Mouse (Mus musculus) lung, postnatal 10 days (tissue): ENCODE measurements at regions not wholly inside any gene's neighbourhood (a gene's known extent, or its start where the extent isn't known, plus 50 kb on each side); places are given as distances from the start of the nearest gene placed in this dataset.
"Not testable (repeated sequence)": the region's sequence is repeated elsewhere in the genome, so short reads cannot be mapped to it uniquely, and the experiment has no call there.

ENCODE experiments used
- DNase-seq: peaks from one replicate; pipeline ENCODE4 v3.0.0; 2021

DNA sequence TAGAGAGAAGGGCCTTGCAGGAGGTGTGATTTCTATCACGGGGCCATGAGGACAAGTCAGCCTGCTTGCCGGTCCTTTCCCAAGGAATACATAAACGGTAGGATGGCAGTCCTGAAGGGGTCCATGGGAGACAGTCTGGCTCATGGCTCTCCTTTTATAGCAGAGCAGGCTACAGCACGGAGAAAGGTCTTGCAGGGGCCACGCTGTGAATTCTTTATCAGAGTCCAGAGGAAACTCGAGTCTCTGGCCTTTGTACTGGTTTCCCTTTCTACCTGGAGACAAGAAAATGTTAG, 1984.0 kb downstream of the 4930444P10Rik start:
- DNase-seq = no peak

DNA sequence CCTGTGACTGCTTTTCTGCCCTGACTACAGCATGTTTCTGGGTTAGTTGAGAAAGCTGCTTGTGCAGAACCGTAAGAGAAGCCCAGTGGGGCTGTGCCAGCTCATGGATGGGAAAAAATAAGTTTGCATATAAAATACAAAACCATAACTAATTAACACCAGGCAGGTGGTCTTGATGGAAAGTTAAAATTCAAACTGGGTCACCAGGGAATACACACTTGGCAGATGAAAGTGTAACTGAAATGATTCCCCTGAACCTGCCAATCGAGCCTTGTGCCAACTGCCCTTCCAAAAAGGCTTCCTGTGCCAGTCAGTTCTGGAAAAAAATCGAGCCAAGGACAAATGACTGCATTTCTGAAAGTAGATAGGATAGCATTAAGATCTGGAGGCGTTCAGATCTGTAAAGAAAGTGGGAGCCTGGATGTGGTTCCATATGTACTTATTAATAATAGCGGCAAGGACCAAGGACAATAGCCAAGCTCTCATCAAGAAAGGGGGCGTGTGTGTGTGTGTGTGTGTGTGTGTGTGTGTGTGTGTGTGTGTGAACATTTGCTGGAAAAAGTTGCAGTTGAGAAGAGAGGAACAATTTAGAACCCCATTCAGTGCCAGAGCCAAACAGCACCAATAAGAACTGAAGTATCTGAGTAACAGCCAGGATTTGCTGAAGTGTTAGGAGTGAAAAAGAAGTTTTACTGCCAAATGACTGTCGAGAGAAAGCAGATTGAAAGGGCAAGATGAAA, 1984.5 kb downstream of the 4930444P10Rik start:
- DNase-seq = peak; percentile 15

DNA sequence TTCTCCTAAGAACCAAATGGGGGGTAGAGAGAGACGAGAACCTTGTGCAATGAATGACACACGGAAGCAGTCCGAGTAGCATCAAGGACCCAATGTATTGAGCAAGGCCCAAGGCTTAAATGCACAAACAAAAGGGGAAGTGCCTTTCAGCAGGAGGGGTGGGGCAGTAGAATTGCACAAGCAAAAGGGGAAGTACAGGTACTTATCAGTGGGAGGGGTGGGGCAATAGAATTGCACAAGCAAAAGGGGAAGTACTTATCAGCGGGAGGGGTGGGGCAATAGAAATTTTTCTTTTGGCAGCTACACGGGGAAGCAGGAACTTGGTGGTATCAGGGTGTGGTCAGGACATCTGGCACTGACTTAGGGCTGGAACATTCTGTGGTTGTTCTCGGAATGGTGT, 1987.6 kb downstream of the 4930444P10Rik start:
- DNase-seq = not testable (repeated sequence)

DNA sequence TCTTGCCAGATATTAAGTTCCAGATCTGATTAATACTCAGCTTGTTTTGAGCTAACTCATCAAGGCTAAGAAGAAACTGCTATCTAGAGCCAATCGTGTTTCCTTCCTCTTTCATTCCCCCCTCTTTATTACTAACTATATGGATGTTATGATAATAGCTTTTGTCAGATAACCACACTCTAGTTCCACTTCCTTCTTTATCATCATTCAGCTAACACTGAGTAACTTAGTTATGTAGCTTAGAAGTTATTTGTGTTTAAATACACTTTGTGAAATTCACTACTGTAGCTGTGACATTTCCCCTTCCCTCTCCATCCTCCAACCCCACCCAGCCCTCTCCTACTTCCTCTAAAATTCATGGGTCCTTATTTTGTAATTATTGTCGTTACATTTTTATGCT, 1988.6 kb downstream of the 4930444P10Rik start:
- no peak for DNase-seq

DNA sequence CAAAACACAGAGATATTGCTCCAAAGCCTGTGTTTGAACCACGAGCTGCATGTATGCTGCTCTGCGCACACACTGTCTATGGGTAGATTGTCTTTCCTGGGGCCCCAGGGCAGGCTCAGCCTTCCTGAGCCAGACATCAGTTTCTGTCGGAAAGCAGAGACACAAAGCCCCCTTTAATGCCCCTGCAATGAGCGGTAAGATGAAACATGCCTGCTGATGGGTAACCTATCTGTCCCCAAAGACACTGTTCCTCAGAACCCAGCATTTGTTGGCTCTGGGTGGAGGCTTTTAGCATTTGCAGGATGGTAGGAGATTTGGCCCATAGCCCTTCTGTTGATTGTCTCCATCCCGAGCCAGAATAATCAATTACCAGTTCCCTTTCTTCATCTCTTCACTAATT, 1994.1 kb downstream of the 4930444P10Rik start:
- DNase-seq = no peak

DNA sequence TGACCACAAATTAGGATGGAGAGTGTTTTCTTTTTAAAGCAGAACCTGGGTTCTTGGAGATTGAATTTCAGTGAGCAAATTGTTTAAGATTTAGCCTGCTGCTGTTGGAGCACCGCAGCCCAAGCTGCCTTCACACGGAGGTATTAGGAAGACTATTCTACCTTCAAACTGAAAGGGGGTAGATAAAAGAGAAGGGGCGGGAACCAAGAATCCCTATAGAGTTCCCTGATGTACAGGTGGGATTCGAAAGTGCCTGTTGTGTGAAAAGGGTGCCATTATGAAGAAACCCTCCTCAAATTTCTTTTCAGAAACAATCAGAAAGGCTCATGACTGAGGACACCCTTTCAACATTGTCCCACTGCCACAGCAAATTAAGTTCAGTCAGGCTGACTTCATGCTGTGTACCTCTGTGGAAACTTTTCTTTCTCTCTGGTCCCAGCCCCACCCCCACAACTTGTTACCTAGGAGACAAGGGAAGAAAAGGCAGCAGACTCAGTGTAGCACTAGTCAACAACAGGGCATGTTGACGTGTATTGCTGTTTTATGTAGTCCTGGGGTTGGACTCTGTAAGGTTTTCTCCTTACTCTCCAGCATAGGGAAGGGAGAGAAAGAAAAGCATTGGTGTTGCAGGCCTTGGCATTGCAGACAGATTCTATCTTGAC, 1995.4 kb downstream of the 4930444P10Rik start:
- no peak for DNase-seq

DNA sequence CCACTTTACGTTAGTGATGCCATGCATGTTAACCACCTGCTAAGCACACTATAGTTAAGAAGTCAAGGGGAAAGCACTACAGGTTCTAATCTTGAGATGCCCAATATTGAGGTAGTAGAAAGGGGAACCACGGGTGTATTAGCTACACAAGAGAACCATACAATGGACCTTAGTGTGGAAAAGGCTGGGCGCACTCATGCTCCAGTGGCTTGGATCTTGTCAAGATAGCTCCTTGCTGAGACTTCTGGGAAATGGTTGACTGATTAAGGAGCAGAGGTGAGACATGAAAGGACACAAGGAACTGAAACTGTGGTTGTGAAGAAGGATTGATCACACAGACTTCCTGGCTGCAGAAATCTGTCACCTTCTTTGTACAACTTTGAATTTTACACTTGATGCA, 2028.3 kb downstream of the 4930444P10Rik start:
- DNase-seq = no peak

DNA sequence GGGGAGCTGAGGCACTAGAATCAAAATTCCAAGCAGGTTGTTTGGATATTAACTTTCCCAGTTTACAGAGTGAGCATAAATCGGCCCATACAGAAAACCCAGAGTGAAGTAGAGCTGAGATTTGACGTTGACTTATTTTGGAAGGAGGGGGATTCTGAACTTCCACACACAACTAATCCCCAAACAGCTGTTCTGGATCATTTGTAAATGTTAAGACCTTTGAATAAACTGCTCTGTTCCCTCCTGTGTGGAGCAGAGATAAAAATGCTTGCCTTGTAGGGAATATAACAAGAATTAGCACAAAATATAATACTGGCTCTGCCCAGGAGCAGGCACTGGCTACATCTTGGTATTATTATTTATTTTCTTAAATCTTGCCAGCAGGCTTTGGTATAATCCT, 2057.0 kb downstream of the 4930444P10Rik start:
- DNase-seq = no peak

DNA sequence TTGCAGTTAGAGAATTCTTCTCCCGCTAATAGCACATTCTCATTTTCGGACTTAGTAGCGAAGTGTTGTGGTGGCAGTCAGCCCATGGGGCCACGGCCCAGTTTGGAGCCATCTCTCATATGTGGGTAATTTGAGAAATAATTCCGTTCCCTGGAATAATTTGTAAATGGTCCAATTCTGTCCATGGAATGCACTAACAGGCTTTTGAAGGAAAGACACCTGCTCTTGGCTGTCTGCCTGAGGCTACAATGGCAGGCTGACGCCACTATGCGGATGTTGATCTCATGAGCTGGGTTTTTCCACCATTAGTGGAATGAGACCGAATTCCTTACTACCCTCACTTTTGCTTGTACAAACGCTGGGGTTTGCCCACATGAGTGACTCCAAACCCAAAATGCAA, 2081.6 kb downstream of the 4930444P10Rik start:
- DNase-seq = peak; percentile 6

DNA sequence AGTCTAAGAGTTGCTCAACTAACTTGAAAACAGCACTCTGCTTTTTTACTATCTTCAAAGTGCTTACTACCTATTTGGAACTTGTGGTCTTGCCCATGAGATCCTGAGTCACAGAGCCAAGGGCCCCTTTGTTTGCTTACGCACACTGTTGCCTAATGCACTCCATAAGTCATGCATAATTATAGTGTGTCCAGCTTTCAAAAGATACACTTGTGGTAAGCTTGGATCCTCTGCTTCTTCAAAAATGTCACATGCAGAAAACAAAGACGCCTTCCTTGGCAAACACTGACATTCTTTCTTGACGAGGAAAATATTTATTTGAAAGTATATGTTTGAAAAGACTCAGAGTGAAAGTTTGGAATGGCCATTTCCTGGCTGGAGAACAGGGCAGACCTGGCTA, 2082.3 kb downstream of the 4930444P10Rik start:
- no peak for DNase-seq

DNA sequence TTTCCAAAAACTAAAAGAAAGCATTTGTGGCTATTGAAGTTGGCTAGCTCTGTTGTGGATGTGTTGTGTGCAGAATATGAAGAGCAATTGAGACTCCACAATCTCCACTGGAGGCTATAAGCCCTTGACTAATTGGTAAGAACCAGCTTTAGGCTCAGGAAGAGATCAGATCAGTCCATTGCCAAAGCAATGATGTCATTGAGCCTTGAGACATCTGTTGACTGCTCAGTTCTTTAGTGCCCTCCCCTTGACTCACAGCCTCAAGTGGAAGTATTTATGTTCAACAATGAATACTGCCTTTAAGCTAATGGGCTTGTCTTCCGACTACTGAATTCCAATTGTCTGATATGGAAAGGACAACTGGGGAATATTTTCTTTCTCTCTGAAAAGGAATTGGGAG, 2090.6 kb downstream of the 4930444P10Rik start:
- no peak for DNase-seq

DNA sequence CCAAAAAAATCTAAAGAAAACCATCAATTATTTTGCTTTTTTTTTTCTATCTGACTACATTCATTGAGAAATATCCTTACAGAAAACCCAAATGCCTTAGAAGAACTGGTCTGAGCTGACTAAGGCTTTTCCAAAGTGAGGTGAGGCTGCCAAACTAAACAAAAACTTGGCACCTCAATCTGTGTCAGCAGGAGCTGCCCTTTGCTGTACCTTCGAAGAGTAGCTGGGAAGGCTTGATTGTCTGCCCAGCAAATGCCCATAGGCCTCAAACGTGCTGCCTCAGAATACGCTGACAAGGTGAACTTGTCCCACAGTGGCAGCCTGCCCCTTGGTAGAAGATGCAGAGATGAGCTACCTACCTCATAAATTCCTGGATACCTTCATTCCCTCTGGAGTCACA, 2091.7 kb downstream of the 4930444P10Rik start:
- DNase-seq = peak; percentile 29

DNA sequence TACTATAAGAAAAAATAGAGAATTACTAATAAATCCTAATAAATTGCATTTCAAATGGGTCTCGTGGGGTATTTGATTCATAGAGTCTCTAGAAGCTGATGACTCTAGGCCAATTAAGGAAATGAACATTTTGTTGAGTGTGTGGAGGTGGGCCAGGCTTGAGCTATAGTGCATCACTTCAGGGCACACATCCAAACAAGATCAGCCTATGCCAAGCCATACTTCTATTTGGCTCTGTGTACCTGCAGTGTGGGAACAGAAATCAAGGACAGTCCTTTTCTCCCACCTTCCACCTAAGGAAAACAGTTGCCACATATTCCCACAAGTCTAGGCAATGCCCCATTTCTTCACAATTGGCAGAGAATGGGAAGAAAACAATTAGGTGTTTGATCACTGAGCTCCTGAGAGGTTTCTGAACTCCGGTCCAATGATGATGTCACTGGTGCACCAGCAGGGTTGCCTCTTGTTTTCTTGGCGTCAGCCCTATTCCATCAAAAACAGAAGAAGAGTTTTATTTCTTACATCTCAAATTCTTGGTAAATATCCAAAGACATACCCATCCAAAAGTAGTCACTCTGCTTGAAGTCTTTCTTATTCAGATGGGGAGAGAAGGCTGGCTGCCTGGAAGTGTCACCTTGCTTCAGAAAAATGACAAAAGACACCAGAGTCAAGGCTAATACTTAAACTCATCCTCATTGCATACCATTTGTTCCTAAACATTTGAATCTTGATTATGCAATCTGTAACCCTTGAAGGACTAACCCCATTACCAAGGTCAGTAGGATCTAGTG, 2092.3 kb downstream of the 4930444P10Rik start:
- peak; percentile 3 for DNase-seq

DNA sequence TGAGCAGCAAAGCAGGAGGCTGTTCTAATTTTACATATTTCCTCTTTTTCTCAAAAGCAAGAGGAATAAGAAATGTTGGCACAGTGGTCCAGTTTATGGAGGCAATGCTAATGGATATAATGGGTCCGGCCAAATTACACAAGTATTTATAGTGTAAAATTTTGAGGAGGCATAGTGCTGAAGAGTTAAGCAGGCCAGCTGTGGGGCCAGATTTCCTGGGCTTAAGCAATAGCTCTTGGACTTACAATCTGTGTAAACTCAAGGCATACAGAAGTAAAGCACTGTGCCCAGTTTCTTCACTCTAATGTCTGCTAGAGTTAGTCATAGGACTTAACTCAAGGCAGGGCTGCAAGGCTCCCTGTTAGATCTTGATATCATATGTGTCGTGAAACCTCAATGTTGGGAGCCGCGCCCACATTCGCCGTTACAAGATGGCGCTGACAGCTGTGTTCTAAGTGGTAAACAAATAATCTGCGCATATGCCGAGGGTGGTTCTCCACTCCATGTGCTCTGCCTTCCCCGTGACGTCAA, 2094.9 kb downstream of the 4930444P10Rik start:
- DNase-seq = peak; percentile 7

DNA sequence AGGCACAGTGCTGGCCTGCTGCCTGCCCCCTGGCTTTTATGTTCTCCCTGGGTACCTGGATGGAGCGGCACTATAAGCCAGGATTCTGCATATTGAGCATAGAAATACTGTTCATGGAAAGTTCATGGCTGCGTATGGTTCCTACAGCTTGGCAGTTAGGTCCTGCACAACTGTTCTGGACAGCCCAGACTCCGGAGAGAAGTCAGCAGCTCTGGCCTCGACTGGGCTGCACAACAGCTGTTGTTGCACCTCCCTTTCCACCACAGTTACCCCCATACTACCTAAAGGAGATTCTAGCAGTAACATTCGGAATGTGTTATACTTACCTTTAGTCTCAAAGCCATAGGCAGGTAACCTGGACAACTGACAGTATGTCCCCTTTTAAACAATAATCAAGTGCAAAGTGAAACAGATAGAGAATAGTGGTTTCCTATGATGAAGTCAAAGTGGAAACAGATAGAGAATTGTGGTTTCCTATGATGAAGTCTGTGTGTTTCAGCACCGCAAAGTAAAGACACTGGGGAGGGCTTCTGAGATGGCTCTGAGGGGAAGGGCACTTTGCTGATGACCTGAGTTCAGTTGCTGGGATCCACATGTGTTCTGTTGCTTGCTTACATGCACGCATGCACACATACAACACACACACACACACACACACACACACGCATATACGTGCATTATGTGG, 2099.2 kb downstream of the 4930444P10Rik start:
- no peak for DNase-seq

DNA sequence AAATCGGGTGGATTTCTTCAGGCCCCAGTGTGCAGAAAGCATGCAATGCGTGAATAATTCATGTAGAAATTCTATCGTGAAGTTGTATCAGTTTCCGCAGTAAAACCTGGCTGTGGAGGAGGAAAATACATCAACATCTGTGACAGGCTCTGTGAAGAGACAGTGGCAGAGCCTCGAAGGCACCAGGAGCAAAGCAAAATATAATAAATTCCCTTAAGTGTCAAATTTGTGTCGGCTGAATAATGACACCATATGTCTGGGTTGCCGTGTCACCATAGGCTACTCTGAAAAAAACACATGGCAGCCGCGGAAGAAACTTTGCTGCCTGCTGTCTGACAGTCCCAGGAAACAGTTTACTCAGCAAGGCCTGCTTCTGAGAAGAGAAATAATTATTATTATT, 2100.1 kb downstream of the 4930444P10Rik start:
- no peak for DNase-seq

DNA sequence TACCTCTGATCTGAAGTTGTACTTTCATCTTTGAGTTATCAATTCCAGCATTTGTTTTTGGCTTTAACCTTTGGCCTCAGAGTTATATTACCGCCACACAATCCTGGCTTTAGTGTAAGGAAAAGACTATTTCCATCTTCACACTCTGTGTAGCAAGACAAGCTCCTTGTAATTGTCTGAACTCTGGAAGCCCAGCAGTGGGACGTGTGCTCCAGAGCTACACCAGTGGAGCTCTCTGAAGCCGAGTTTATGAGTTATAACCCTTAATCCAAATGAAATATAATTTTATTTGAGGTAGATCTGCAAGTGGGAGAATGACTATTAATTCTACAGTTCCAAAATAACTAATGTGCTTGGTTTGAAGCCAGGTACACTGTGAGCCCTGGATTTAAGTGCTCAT, 2103.8 kb downstream of the 4930444P10Rik start:
- DNase-seq = no peak

DNA sequence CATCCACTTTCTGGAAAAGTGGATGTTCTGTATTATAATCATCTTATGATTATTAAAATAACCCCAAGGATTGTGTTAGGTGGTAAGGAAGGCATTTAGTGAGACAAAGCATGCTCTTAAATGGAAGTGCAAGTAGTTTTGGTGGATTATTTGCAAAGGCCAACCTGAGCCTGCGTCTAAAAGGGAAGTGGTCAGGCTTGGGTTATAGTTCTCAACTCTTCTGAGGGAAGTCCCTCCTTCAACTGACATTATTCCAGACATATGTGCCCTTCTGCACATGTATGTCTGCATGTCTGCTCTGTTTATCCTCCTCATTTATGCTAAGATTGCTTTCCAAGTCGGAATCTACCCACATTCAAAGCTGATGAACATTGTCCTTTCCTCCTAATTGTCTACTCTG, 2108.3 kb downstream of the 4930444P10Rik start:
- DNase-seq = no peak

DNA sequence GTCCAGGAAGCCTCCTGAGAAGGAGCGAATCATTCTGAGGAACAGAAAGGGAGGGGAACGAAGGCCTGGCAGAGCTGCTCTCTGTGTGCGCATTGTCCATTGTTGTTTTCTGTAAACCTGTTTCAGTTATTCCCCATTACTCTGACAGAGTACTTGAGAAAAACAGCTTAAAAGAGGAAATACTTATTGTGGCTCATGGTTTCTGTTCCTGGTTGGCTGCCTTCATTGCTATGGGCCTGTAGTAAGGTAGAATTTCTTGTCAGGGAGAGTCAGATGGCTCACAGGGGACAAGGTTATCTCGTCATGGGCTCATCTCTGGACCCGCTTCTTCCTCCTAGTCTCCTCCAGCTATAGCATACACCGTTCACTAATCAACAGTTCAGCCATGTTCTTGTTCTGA, 2112.9 kb downstream of the 4930444P10Rik start:
- DNase-seq = no peak

DNA sequence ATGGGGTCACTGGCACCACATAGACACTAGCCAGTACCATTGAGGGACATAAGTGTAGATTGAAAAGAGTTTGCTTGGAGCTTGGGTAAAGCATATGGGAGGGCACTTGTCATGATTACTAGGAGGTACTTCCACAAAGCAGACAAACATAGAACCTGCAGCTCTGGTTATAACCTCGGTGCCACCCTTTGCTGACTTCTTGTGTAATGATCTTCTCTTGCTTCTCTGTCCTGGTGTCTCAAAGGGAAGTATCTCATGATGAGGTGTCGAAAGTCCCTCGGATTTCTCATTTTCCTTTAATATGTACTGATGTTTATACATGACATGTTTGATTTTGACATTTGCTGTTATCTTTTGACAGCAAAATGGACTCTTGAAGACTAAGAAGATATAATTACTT, 2114.5 kb downstream of the 4930444P10Rik start:
- DNase-seq = no peak

DNA sequence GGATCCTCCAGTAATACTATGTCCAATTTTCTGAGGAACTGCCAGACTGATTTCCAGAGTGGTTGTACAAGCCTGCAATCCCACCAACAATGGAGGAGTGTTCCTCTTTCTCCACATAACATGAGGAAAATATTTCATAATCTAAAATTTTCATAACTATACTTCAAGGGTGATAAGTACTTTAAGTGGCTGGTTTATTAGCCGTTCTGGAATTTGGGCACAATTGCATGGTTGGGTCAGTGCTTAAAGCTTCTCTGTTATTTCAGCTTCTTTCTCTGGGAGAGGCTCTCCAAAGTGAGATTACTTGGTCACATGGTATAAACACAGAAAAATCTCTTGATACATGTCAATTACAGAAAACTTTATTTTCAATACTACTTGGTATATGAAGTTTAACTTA, 2115.9 kb downstream of the 4930444P10Rik start:
- DNase-seq = no peak

DNA sequence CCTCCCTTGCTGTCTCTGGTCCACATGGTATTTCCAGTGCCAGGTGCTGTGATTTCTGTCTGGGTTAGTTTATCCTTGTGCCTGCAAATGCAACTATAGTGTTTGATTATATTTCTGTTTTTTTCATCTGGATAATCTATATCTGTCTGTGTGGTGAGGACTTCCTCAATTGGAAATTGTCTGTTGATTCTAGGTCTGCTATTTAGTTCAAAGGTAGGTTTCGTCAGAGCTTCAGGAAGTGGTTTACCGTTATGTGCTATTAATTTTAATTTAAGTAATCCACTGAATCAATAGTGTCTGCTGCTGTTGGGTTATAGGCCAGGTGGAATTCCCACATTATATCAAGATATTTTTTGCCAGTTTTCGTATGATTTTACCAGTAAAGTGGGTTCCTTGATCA, 2143.9 kb downstream of the 4930444P10Rik start:
- no peak for DNase-seq

DNA sequence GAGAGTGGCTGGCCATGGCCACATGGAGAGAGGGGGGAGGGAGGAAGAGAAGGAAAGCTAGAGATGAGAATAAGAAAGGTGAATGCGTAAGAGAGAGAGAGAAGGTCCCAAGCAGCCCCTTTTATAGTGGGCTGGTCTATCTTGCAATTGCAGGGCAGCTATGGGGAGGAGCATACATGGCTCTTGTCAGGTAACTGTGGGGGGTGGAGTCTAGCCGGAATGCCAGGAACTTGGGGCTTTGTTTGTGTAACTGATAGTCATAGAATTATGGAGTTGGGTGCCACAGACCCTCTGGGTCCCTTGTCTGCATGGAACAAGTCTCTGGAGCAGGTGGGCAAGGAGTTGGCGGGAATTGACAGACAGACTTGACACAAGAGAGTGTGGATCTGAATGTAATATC, 2151.8 kb downstream of the 4930444P10Rik start:
- no peak for DNase-seq
